Mouse (Mus musculus): ENCODE measurements around the gene Stap2.

Gene Stap2
- long read RNA-seq, experiment 1, partial matches to known transcripts, result 0 of 3 reads
- long read RNA-seq, experiment 1, other reads (novel, unspliced or antisense), result 0 of 3 reads
- long read RNA-seq, experiment 2, partial matches to known transcripts, result 0 of 2 reads
- long read RNA-seq, experiment 2, other reads (novel, unspliced or antisense), result 0 of 2 reads

GRCm38 (mm10) chr17:56005415-56006061 is at the start of gene Stap2, which contains the start of gene Mpnd:
TSS of gene Stap2 (minus strand) at chr17:56005584.
TSS of gene Mpnd (plus strand) at chr17:56005711.
- intact Hi-C loops (cut with DNase I), result no loop called here

DNA sequence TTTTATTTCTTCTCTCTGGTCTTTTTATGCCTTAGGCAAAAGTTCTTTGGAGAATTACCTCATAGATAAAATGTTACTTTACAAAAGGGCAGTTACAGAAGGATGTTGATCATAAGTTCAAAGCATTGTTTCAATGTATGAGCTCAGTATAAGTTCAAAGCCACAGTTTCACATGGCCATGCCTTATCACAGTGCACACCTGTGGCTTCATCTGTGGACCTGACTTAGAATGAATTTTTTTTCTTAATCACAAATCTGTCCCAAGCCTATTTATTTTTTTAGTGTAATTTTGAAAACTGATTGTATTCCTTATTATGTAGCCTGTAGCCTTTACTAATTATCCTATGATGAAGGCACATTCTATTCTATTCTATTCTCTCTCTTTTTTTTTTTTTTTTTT is 49.6 kb upstream of the Stap2 start:
- intact Hi-C loops (cut with DNase I), result no loop called here

GRCm38 (mm10) chr17:56051369-56051768 is 46.0 kb upstream of the Stap2 start:
- intact Hi-C loops (cut with DNase I), result no loop called here

GRCm38 (mm10) chr17:56040857-56041163 is 35.4 kb upstream of the Stap2 start:
- intact Hi-C loops (cut with DNase I), result no loop called here

DNA sequence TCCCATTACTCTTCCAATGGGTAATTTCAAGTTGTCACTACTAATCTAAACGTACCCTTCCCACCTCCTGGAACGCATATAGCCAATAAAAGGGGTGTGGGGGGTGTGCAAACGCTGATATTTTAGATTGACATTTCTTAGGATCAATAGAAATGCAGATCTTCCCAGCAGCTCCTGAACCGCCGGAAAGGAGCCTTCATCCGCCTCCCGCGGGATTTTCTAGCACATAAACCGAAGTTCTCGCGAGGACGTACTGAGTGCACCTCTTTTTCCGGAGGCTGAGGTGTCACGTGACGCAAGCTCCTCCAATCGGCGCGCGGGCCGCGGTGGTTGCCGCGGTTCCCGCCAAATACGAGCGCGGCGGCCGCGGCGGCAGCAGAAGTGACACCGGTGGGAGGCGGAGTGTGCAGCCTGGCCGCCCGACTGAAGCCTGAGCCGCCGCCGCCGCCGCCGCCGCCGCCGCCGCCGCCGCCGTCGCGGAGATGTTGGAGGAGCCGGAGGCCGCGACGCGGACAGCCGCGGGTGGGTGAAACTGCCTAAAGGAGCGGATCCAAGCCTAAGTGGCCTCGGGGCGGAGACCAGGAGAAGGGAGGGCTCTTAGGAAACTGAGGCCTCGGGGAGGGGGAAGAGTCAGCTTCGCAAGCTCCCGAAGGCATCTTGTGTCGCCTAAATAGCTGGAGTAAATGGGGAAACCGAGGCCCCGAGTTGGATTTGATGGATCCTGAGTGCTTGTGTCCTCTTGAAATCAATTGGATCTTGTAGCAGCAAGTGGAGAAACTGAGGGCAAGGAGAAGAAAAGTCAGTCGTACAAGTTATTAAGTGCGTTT is 34.9 kb upstream of the Stap2 start, which contains the start of gene Chaf1a:
Chaf1a (plus strand) TSS at position 410 of the 827 bp plus-strand sequence.
- intact Hi-C loops (cut with DNase I), result no loop called here

- intact Hi-C loops (cut with DNase I), result no loop called here
These were observed 34.0 kb upstream of the Stap2 start for GRCm38 (mm10) chr17:56039345-56039744.

- intact Hi-C loops (cut with DNase I), result no loop called here
These were observed 33.3 kb upstream of the Stap2 start for GRCm38 (mm10) chr17:56038583-56039261.

- intact Hi-C loops (cut with DNase I), result no loop called here
These were observed 31.5 kb upstream of the Stap2 start for GRCm38 (mm10) chr17:56036901-56037287.

DNA sequence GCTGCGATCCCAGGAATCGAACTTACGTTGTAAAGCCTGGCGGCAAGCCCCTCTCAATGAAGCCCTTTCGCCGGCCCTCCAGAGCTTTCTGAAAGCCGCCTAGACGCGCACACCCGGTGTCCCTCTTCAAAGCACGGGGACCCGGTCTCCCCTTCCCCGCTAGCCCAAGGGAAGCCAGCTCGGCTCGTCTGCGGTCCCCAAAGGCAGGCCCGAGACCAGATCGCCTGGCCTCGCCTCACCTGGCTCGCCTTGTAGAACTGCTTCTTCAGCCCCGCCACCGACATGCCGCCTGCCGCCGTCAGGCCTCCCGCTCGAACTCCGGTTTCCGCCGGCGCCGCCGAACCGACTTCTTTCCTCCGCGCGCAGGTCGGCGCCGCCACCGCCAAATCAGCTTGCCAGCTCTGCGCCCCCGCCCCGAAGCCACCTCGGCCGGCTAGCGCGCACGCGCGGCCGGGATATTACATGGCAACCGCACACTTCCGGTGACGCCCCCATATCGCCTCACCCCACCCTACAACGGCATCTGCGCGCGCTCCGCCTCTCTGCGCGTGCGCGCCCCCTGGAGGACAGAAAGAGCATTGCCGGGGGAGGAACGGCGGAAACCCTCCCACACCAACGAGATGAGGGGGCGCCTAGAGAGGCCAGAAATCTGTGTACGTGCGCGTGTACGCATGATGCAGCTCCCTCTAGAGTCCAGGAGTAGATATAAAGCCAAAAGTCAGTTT is 31.0 kb upstream of the Stap2 start, which contains the start of gene Sh3gl1:
Sh3gl1 (minus strand) TSS at position 460 of the 725 bp plus-strand sequence.
- intact Hi-C loops (cut with DNase I), result no loop called here

DNA sequence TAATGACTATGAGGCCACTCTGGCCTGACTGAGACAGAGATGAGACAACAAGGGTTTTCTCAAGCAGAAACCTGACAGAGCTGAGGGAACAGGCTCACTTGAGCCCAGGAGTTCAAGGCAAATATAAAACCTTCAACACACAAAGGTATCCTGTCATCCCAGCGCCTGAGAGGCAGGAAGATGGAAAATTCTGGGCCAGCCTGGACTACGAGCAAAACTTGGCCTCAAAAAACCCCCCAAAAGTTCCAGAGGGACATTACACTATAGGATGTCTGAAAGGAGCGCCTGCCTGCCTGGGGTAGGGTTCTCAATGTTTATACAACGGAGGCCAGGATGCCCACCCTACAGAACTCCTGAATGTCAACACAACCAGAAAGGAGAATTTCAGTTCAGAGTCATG is 29.8 kb upstream of the Stap2 start:
- intact Hi-C loops (cut with DNase I), result no loop called here

- intact Hi-C loops (cut with DNase I), result loop anchor here (5.0 kb wide), 1 partner anchor 152 kb away; no protein-coding TSS in a partner anchor
These were observed 29.3 kb upstream of the Stap2 start for GRCm38 (mm10) chr17:56034726-56035100.

GRCm38 (mm10) chr17:56034040-56034725 is 28.8 kb upstream of the Stap2 start:
- intact Hi-C loops (cut with DNase I), result loop anchor here (5.0 kb wide), 1 partner anchor 152 kb away; no protein-coding TSS in a partner anchor

- intact Hi-C loops (cut with DNase I), result loop anchor here (5.0 kb wide), 1 partner anchor 151 kb away; no protein-coding TSS in a partner anchor
These were observed 27.4 kb upstream of the Stap2 start for GRCm38 (mm10) chr17:56032831-56033230.

- intact Hi-C loops (cut with DNase I), result loop anchor here (5.0 kb wide), 1 partner anchor 150 kb away; no protein-coding TSS in a partner anchor
These were observed 26.8 kb upstream of the Stap2 start for GRCm38 (mm10) chr17:56032127-56032733.

DNA sequence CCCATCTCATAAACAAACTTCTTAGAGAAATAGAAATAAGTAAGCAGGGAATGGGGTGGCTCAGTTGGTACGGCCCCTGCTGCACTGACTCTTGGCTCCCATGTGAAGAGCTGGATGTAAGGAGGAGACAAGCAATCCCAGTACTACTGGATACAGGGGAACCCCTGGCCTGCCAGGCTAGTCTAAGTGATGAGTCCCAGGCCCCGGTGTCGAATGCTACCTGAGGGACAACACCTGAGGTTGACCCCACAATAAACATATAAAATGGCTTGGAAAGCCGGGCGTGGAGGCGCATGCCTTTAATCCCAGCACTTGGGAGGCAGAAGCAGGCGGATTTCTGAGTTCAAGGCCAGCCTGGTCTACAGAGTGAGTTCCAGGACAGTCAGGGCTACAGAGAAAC is 26.0 kb upstream of the Stap2 start:
- intact Hi-C loops (cut with DNase I), result loop anchor here (5.0 kb wide), 1 partner anchor 149 kb away; no protein-coding TSS in a partner anchor

GRCm38 (mm10) chr17:56030919-56031318 is 25.5 kb upstream of the Stap2 start:
- intact Hi-C loops (cut with DNase I), result loop anchor here (5.0 kb wide), 1 partner anchor 149 kb away; no protein-coding TSS in a partner anchor

GRCm38 (mm10) chr17:56030238-56030870 is 25.0 kb upstream of the Stap2 start:
- intact Hi-C loops (cut with DNase I), result loop anchor here (5.0 kb wide), 1 partner anchor 148 kb away; no protein-coding TSS in a partner anchor

DNA sequence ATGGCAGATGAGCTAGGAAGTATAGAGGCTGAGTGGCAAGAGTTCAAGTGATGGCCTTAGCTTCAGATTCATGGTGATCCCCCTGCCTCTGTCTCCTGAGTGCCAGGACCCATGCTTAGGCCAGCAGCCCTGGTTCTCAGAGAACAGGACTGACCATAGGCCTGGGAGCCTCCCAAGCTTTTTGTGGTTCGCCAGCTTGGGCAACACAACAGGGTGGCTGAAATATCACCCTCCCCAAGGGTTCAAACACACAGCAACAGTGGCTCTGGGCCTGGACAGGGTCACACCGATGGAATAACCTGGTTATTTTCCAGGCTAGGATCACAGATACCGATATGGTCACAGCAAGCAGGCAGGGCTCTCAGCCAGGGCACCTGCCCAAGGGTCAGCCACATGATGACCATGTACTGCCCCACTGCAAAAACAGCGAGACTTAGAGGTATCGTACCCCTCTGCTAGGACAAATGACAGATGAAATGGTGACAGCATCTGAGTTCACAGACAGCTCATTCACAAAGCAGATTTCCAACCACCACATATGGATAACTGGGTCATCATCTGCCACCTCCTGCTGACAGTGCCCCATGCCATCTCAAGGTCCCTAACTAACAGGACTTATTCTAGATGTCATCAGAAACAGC is 22.5 kb upstream of the Stap2 start:
- intact Hi-C loops (cut with DNase I), result no loop called here
